Mouse (Mus musculus): ENCODE measurements around the gene Anapc11.

The Anapc11 gene

DNA sequence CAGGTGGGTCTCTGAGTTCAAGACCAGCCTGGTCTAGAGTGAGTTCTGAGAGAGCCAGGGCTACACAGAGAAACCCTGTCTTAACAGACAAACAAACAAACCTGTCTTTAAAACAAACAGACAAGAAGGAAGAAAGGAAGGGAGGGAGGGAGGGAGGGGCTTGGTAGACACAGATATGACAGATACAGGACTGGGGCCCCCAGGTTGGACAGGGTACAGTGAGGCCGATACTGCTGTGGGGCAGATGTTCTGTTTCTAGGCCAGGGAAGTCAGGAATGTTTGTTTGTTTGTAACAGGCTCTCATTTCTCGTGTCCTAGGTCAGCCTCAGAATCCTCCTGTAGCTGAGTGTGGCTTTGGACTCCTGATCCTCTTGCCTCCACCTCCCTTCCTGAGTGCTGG, 5.3 kb downstream of the Anapc11 start:
- in situ Hi-C loops (cut with MboI; ENCODE audit: low sequenced_read_pairs): no loop called here

DNA sequence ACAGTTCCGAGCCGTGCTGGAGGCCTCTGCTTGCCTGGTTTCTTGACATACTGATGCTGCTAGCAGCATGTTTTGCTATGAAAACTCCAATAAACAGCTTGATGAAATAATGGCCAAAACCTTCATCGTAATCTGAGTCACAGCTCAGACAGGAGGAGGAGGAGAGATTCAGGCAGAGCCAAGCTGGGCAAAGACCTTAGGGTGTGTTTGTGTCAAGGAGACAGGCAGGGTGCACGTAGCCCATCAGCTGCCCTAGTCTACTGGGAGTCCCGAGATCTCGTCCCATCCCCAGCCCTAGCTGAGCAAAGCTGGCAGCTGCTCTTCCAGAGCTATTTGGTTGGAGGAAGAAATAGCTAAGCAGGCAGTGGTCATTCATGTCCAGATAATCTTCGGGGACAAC, 7.4 kb downstream of the Anapc11 start:
- in situ Hi-C loops (cut with MboI; ENCODE audit: low sequenced_read_pairs): no loop called here

DNA sequence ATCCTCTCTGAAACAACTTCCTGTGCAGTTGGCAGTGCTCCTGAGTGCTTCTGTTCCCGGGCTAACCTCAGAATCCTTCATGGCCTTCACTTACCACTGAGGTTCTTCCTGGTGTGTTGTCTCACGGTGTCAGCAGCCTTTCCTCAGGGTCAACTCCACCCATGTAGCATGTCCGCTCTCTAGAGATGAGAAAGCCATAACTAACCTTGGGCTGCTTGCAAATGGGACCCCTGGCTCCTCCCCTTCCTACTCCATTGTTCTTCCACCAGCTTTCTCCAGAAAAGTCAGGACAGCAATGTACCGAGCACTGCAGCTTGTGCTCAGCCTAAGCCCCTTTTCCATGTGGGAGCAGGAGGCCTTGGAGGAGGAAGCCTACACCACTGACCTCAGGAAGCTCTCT, 8.5 kb downstream of the Anapc11 start:
- in situ Hi-C loops (cut with MboI; ENCODE audit: low sequenced_read_pairs): no loop called here

- in situ Hi-C loops (cut with MboI; ENCODE audit: low sequenced_read_pairs): no loop called here
Measured at GRCm38 (mm10) chr11:120608241-120609034, 10.2 kb downstream of the Anapc11 start, which contains the start of gene Npb. Npb (plus strand) TSS chr11:120608477.

GRCm38 (mm10) chr11:120609250-120609649, 11.0 kb downstream of the Anapc11 start:
- in situ Hi-C loops (cut with MboI; ENCODE audit: low sequenced_read_pairs): no loop called here

GRCm38 (mm10) chr11:120610477-120611046, 12.3 kb downstream of the Anapc11 start:
- in situ Hi-C loops (cut with MboI; ENCODE audit: low sequenced_read_pairs): no loop called here

DNA sequence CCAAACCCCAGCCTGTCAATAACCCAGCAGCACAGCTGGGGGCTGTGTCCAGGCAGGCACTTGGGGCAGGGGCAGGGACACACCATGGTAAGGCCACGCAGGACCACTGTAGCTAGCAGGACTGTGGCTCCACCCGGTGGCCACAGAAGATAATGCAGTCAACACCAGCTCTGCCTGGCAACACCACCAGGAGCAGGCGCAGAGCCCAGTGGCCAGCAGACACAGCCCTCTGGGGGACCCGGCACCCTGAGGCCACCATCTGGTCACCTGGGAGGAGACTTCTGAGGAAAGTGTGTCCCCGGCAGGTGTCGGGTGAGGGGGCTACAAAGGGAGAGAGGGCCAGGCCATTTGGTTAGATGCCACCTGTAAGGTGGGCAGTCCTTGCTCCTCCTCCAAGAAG, 14.5 kb downstream of the Anapc11 start:
- in situ Hi-C loops (cut with MboI; ENCODE audit: low sequenced_read_pairs): no loop called here

DNA sequence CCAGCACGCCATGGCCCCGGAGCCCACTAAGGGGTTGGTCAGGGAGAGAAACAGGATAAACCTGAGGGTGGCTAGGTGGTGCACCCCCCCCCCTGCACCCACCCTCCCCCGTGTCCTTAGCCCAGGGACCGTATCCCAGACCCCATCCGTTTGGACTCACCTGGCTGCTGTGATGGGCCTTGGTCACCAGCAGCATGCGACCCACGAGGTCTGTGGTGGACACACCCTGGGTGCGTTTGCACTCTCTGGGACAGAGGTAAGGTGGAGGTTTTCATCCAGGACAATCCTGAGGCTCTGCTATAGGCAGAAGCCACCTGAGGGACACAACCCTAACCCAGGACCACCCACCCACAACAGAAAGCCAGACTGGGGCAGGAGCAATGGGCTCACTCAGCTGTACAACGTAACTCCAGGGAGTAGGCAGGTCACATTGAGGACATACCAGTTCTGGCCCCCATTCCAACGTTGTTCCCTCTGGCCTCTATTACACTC, 15.3 kb downstream of the Anapc11 start:
- in situ Hi-C loops (cut with MboI; ENCODE audit: low sequenced_read_pairs): no loop called here

DNA sequence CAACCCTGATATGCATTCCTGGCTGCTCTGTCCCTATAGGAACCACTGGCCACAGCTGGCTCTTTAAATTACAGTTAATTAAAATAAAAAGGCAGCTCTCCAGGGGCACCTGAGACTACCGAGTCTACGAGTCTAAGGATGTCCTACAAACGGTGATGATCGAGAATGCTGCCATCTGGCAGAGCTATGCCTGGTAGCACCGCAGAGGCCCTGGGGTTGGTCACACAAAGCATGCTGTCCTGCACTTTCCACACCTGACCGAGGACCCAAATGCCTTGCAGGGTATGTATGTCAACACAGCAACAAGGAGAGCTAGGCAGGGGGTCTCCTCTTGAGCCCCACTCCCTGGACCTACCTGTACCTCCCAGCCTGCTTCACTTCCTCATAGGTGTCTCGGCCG, 15.8 kb downstream of the Anapc11 start:
- in situ Hi-C loops (cut with MboI; ENCODE audit: low sequenced_read_pairs): no loop called here

DNA sequence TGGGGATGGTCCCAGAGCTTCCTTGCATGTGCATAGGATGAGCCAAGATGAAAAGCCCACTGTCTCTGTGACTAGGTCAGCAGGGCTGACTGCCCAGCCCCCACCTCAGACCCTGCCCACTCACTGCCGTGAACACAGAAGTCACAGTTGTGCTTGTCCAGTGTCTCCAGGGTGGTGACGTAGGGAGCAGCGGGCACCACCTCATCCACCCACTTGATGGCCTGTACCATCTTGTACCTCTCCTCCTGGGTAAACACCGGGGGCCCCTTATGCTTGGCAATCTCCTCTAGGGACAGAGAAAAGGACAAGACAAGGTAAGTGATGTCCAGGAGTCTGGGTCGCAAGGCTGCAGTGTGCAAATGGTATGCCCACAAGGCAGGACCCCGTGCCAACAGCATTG, 16.9 kb downstream of the Anapc11 start:
- in situ Hi-C loops (cut with MboI; ENCODE audit: low sequenced_read_pairs): no loop called here

DNA sequence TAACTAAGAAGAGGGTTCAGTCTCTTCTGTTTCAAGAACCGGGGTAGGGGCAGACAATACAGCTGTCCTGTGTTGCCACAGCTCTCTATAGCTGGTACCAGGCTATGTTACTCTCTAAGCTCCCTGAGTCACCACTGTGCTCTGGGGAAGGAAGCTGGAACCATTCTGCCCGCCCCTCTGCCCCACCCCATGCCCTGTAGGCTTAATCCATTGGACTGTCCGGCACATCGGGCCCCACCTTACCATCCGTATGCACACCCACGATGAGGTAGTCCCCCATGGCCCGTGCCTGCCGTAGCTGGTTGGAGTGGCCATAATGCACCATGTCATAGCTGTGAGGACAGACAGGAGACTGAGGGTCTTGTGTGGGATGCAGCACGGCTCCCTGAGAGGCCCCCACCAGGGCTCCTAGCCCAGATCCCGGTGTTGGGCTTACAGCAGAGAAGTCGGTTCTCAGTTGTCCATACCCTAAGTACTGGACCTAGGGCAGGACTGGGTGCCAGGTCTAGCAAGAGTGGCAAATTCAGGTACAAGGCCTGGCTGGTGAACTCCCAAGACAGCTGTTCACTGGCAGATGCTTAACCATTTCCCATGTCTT, 17.5 kb downstream of the Anapc11 start:
- in situ Hi-C loops (cut with MboI; ENCODE audit: low sequenced_read_pairs): no loop called here

- in situ Hi-C loops (cut with MboI; ENCODE audit: low sequenced_read_pairs): no loop called here
Measured at GRCm38 (mm10) chr11:120616617-120617294, 18.5 kb downstream of the Anapc11 start.

- in situ Hi-C loops (cut with MboI; ENCODE audit: low sequenced_read_pairs): no loop called here
Measured at GRCm38 (mm10) chr11:120617519-120618112, 19.4 kb downstream of the Anapc11 start, which contains the start of gene Pcyt2. Pcyt2 (minus strand) TSS chr11:120617936.

DNA sequence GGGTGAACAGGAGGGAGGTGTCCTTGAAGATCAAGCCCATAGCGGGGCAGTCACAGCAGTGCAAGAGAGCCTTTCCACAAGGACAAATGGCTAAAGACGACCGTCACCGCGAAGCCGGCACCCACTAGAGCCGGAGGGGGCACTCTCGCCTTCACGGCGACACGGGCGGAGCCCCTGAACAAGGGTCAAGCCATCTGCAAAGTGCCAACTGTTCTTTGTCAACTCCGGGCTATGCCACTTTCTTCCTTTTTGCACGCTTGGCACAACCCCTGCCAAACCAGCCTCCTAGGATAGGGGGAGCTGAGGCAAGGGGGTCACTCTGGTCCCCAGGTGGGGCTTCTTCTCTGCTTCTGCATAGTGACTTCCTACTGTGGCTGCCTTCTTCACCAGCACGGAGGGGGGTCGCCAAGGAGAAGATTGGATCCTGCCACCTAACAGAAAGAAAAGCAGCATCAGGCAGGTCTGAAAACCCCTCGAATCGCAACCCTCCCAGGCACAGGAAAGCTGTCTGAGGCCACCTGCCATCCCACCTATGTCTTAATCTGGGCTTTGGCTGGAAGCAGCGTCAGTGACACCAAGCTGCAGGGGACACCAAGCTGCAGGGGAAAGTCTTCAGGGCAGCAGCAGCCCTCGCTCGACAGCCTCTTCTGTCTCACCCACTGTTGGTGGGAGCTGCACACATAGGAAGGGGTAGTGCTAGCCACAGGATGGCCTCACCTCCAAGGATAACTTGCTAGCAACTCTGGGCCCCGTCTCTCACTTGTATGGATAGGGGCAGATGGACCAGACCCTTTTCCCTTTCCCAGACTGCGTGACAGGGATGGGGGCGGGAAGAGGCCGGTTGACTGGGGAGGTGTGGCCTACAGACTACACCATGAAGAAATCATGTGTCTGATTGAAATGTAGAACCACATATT, 20.7 kb downstream of the Anapc11 start:
- in situ Hi-C loops (cut with MboI; ENCODE audit: low sequenced_read_pairs): no loop called here

DNA sequence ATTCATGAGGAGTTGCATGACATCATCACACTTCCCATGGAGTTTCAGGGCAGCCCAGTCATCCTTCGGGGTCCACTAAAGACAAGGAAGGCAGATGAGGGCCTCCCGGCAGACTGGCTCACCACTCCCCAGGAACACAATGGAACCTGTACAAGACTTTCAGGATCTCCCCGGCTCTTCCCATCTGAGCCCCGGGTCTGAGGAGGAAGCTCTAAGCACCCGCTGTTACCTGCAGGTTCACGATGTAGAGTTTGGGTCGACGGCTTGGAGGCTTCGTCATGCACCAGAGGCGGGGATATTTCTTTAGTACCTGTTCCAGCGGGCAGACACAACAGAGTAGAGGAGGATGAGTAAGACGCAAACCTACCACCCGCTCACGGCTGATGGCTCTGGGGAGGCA, 22.0 kb downstream of the Anapc11 start:
- in situ Hi-C loops (cut with MboI; ENCODE audit: low sequenced_read_pairs): no loop called here

GRCm38 (mm10) chr11:120622805-120623204, 24.6 kb downstream of the Anapc11 start:
- in situ Hi-C loops (cut with MboI; ENCODE audit: low sequenced_read_pairs): no loop called here

- in situ Hi-C loops (cut with MboI; ENCODE audit: low sequenced_read_pairs): no loop called here
Measured at GRCm38 (mm10) chr11:120623961-120624679, 25.9 kb downstream of the Anapc11 start.

GRCm38 (mm10) chr11:120624680-120625111, 26.5 kb downstream of the Anapc11 start:
- in situ Hi-C loops (cut with MboI; ENCODE audit: low sequenced_read_pairs): no loop called here

GRCm38 (mm10) chr11:120625152-120625775, 27.0 kb downstream of the Anapc11 start, which contains the start of gene Sirt7:
Sirt7 (minus strand) TSS chr11:120625240.
- in situ Hi-C loops (cut with MboI; ENCODE audit: low sequenced_read_pairs): no loop called here
